Mouse (Mus musculus): Measurements from ENCODE around the gene Dbi.

DNA sequence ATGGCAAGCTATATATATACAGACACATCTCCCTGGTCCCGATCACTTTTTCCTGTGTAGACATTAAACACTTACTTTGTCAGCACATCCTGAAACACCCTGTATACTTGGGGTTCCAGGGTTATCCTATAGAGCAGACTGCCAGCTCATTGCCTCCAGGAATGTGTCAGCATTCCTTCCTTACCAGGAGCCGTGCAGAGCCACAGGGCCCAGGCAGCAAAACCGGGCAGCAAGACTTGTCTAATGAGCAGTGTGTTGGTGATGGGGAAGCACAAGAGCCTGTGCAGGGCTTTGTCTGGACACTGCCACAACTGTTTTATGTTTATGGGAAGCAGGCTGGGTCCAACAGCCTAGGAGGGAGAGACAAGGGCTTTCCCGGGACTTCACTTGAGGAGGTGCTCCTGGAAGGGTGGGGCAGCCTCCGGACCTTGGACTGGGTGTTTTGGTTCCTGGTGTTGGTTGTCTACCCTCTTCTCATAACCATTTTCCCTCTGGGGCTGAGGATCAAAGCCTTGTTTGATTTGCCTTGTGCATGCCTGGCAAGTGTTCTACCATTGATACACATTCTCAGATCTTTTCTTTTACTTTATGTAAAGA is 36.9 kb downstream of the Dbi start:
- TF ChIP-seq CTCF (IDR thresholded peaks at IDR 0.05; ENCODE audit: low read depth, low read length), result no peak
- no peak for TF ChIP-seq POLR2AphosphoS5 (IDR thresholded peaks at IDR 0.05; ENCODE audit: insufficient replicate concordance, low read depth, low read length)
- TF ChIP-seq GATA2 (IDR thresholded peaks at IDR 0.05; ENCODE audit: borderline replicate concordance, low read depth, low read length), result no peak
- TF ChIP-seq TAL1 (conservative IDR thresholded peaks at IDR 0.05; ENCODE audit: low read depth, low read length), result no peak
- no peak for TF ChIP-seq GATA1 (IDR thresholded peaks at IDR 0.05; ENCODE audit: borderline replicate concordance, low read length)

Data from G1E (cell line).